Mouse (Mus musculus): ENCODE measurements around the gene Rc3h1. TPM values are rescaled to one million over a fixed set of nuclear protein-coding genes. Genes with fewer than 3 reads are reported as not detected.

Gene Rc3h1
- polyA plus RNA-seq, 1 experiment = 29.7 TPM

GRCm38 (mm10) chr1:160884273-160884672 lies 21.9 kb upstream of the Rc3h1 start:
- H3K4me1 ChIP-seq (ENCODE audit: control insufficient read depth, insufficient read depth, low read length) = no peaks in the 10 kb centered on the region
- no peak overlapping the region for H3K27ac ChIP-seq (ENCODE audit: insufficient read depth, low read length)
- H3K4me3 ChIP-seq (ENCODE audit: insufficient read depth, low read length) = no peak overlapping the region
- no peak for TF ChIP-seq CTCF (IDR thresholded peaks at IDR 0.05; ENCODE audit: borderline replicate concordance, insufficient read depth, low read length)
- no peak for TF ChIP-seq POLR2A (IDR thresholded peaks at IDR 0.05; ENCODE audit: low read depth, low read length)

- no peak for TF ChIP-seq POLR2A (IDR thresholded peaks at IDR 0.05; ENCODE audit: low read depth, low read length)
- TF ChIP-seq CTCF (IDR thresholded peaks at IDR 0.05; ENCODE audit: borderline replicate concordance, insufficient read depth, low read length) = no peak
- no peak overlapping the region for H3K27ac ChIP-seq (ENCODE audit: insufficient read depth, low read length)
- H3K4me1 ChIP-seq (ENCODE audit: control insufficient read depth, insufficient read depth, low read length) = no peaks in the 10 kb centered on the region
- H3K4me3 ChIP-seq (ENCODE audit: insufficient read depth, low read length) = no peak overlapping the region
Observed at GRCm38 (mm10) chr1:160884993-160885392, 21.2 kb upstream of the Rc3h1 start.

GRCm38 (mm10) chr1:160899701-160900100 lies 6.5 kb upstream of the Rc3h1 start:
- H3K4me1 ChIP-seq (ENCODE audit: control insufficient read depth, insufficient read depth, low read length) = no peaks in the 10 kb centered on the region
- TF ChIP-seq POLR2A (IDR thresholded peaks at IDR 0.05; ENCODE audit: low read depth, low read length) (no peak), CTCF (IDR thresholded peaks at IDR 0.05; ENCODE audit: borderline replicate concordance, insufficient read depth, low read length) (no peak)
- no peak overlapping the region for H3K4me3 ChIP-seq (ENCODE audit: insufficient read depth, low read length)
- H3K27ac ChIP-seq (ENCODE audit: insufficient read depth, low read length) = no peak overlapping the region

GRCm38 (mm10) chr1:160904047-160904446 lies 2.2 kb upstream of the Rc3h1 start:
- TF ChIP-seq POLR2A (IDR thresholded peaks at IDR 0.05; ENCODE audit: low read depth, low read length) = no peak
- no peak for TF ChIP-seq CTCF (IDR thresholded peaks at IDR 0.05; ENCODE audit: borderline replicate concordance, insufficient read depth, low read length)
- Histone ChIP-seq H3K4me3 (ENCODE audit: insufficient read depth, low read length) (no peak overlapping the region), H3K27ac (ENCODE audit: insufficient read depth, low read length) (no peak overlapping the region), H3K4me1 (ENCODE audit: control insufficient read depth, insufficient read depth, low read length) (no peaks in the 10 kb centered on the region)

- TF ChIP-seq CTCF (IDR thresholded peaks at IDR 0.05; ENCODE audit: borderline replicate concordance, insufficient read depth, low read length) (no peak), POLR2A (IDR thresholded peaks at IDR 0.05; ENCODE audit: low read depth, low read length) (no peak)
- Histone ChIP-seq H3K4me1 (ENCODE audit: control insufficient read depth, insufficient read depth, low read length) (peaks cover 3% of the 10 kb centered on the region; the same call in 1 of the 2 replicates), H3K4me3 (ENCODE audit: insufficient read depth, low read length) (peak overlapping the region; percentile 99), H3K27ac (ENCODE audit: insufficient read depth, low read length) (no peak overlapping the region)
Observed at GRCm38 (mm10) chr1:160906558-160907481, 602 bp downstream of the Rc3h1 start.

GRCm38 (mm10) chr1:160910176-160910575 lies 4.0 kb downstream of the Rc3h1 start:
- Histone ChIP-seq H3K4me1 (ENCODE audit: control insufficient read depth, insufficient read depth, low read length) (peaks cover 3% of the 10 kb centered on the region; the same call in 1 of the 2 replicates), H3K27ac (ENCODE audit: insufficient read depth, low read length) (no peak overlapping the region), H3K4me3 (ENCODE audit: insufficient read depth, low read length) (no peak overlapping the region)
- no peak for TF ChIP-seq POLR2A (IDR thresholded peaks at IDR 0.05; ENCODE audit: low read depth, low read length)

- Histone ChIP-seq H3K4me3 (ENCODE audit: insufficient read depth, low read length) (no peak overlapping the region), H3K27ac (ENCODE audit: insufficient read depth, low read length) (no peak overlapping the region), H3K4me1 (ENCODE audit: control insufficient read depth, insufficient read depth, low read length) (peaks cover 3% of the 10 kb centered on the region; the same call in 1 of the 2 replicates)
- TF ChIP-seq CTCF (IDR thresholded peaks at IDR 0.05; ENCODE audit: borderline replicate concordance, insufficient read depth, low read length) (no peak), POLR2A (IDR thresholded peaks at IDR 0.05; ENCODE audit: low read depth, low read length) (no peak)
Observed at GRCm38 (mm10) chr1:160910812-160911211, 4.6 kb downstream of the Rc3h1 start.

GRCm38 (mm10) chr1:160919383-160919782 lies 13.2 kb downstream of the Rc3h1 start:
- H3K4me1 ChIP-seq (ENCODE audit: control insufficient read depth, insufficient read depth, low read length) = no peaks in the 10 kb centered on the region
- TF ChIP-seq CTCF (IDR thresholded peaks at IDR 0.05; ENCODE audit: borderline replicate concordance, insufficient read depth, low read length) = no peak
- TF ChIP-seq POLR2A (IDR thresholded peaks at IDR 0.05; ENCODE audit: low read depth, low read length) = no peak
- no peak overlapping the region for H3K27ac ChIP-seq (ENCODE audit: insufficient read depth, low read length)
- H3K4me3 ChIP-seq (ENCODE audit: insufficient read depth, low read length) = no peak overlapping the region

- Histone ChIP-seq H3K4me1 (ENCODE audit: control insufficient read depth, insufficient read depth, low read length) (no peaks in the 10 kb centered on the region), H3K27ac (ENCODE audit: insufficient read depth, low read length) (no peak overlapping the region), H3K4me3 (ENCODE audit: insufficient read depth, low read length) (no peak overlapping the region)
- TF ChIP-seq CTCF (IDR thresholded peaks at IDR 0.05; ENCODE audit: borderline replicate concordance, insufficient read depth, low read length) = no peak
- no peak for TF ChIP-seq POLR2A (IDR thresholded peaks at IDR 0.05; ENCODE audit: low read depth, low read length)
Observed at GRCm38 (mm10) chr1:160921938-160922337, 15.7 kb downstream of the Rc3h1 start.

- TF ChIP-seq CTCF (IDR thresholded peaks at IDR 0.05; ENCODE audit: borderline replicate concordance, insufficient read depth, low read length) (no peak), POLR2A (IDR thresholded peaks at IDR 0.05; ENCODE audit: low read depth, low read length) (no peak)
- H3K4me3 ChIP-seq (ENCODE audit: insufficient read depth, low read length) = no peak overlapping the region
- H3K27ac ChIP-seq (ENCODE audit: insufficient read depth, low read length) = no peak overlapping the region
- H3K4me1 ChIP-seq (ENCODE audit: control insufficient read depth, insufficient read depth, low read length) = no peaks in the 10 kb centered on the region
Observed at GRCm38 (mm10) chr1:160931320-160931719, 25.1 kb downstream of the Rc3h1 start.

All from embryonic fibroblast, embryonic 13.5 days (primary cell).